Mouse (Mus musculus): ENCODE measurements around the gene Eci2.

The Eci2 gene

DNA sequence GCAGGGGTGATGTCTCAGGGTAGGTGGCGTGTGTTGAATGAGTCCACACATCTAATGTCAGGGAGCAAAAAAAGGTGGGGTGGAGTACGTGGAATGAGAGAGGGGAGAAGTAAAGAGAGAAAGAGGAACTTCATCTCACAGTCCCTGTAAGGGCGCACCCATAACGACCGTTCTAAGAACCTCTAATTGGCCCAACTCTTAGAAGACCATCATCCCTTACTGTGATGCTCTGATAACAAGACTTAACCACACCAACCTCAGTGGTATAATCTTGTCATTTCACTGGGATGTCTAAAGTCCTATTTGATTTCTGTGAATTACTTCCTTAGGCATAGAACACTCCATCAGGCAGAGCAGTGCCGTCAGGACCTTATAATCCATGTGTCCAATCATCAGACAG lies 9.5 kb downstream of the Eci2 start:
- TF ChIP-seq GATA4 (IDR thresholded peaks at IDR 0.05; ENCODE audit: insufficient replicate concordance, low read length): no peak

GRCm38 (mm10) chr13:35016067-35016466 lies 10.8 kb downstream of the Eci2 start:
- no peak for TF ChIP-seq GATA4 (IDR thresholded peaks at IDR 0.05; ENCODE audit: insufficient replicate concordance, low read length)

GRCm38 (mm10) chr13:34995925-34996324 lies 31.0 kb downstream of the Eci2 start:
- TF ChIP-seq GATA4 (IDR thresholded peaks at IDR 0.05; ENCODE audit: insufficient replicate concordance, low read length): no peak

DNA sequence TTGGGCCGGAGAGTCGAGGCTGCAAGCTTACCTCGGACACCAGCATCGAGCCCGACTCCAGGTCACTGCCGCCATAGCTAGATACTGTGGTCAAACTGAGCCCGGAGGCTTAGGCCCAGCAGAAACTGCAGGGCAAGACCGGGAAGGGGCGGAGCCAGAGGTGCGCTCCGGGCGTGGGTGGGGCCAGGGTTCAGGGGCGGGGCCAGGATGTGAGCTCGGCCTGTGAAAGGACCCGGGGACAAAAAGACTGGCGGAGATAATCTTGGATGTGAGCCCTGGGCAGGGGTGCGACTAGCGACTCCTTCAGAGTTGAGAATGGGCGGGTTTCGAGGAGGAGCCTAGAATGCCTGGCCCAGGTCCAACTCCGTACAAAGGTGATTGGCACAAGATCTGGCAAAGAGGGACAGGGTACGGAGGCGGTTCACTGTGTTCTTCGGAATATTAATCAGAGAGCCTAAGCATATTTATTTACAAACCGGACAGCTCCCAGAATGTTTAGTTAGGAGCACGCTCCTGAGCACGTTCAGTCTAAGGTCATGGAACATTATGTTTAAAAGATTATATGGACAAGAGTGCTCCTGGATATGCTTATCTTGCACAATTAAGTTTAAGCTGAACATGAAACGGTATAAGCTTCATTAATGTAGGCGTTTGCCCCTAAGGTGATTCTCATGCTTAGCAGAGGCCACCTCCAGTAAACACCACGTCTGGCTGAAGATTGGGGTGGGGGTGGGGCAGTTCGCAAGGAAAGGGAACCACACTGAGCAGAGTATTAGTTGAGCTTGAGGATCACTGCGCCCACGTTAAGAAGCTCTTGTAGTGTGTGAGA lies 32.7 kb downstream of the Eci2 start:
- TF ChIP-seq GATA4 (IDR thresholded peaks at IDR 0.05; ENCODE audit: insufficient replicate concordance, low read length): peak; percentile 29; the same call in 1 of the 2 replicates

DNA sequence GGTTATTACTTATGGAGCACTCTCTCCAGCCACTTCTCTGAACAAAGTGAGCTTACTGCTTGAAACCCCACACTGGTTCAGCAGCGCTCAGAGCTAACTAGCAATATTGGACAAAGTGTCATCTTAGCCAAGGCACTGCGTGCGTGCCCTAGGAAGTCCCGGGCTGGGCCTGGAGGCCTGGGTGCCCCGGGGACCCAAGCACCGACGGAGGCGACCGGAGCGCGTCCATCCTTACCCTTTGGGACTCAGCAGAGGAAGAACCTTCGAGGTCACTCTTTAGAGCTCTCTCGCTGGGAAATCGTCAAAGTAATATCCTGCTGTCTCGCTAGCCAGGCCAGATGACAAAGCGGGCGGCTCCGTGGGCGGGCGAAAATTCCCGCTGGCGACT lies 33.3 kb downstream of the Eci2 start:
- TF ChIP-seq GATA4 (IDR thresholded peaks at IDR 0.05; ENCODE audit: insufficient replicate concordance, low read length): no peak

DNA sequence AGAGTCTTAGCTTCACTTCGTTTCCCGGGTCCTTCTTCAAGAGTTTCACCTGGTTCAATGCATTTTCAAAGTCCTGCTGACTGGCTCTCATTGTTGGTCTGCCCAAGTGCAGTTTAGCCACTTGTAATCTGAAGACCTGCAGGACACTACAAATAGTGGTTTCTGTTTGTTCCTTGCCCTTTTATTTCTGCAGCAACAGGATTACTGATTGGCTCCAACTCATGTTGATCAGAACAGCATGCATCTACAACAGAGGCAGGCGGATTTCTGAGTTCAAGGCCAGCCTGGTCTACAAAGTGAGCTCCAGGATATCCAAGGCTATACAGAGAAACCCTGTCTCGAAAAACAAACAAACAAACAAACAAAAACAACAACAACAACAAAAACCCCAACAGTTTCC lies 33.8 kb downstream of the Eci2 start:
- no peak for TF ChIP-seq GATA4 (IDR thresholded peaks at IDR 0.05; ENCODE audit: insufficient replicate concordance, low read length)

GRCm38 (mm10) chr13:34991581-34992273 lies 35.2 kb downstream of the Eci2 start:
- TF ChIP-seq GATA4 (IDR thresholded peaks at IDR 0.05; ENCODE audit: insufficient replicate concordance, low read length): no peak

GRCm38 (mm10) chr13:34977410-34977809 lies 49.5 kb downstream of the Eci2 start:
- TF ChIP-seq GATA4 (IDR thresholded peaks at IDR 0.05; ENCODE audit: insufficient replicate concordance, low read length): no peak

GRCm38 (mm10) chr13:34976116-34976515 lies 50.8 kb downstream of the Eci2 start:
- TF ChIP-seq GATA4 (IDR thresholded peaks at IDR 0.05; ENCODE audit: insufficient replicate concordance, low read length): no peak

DNA sequence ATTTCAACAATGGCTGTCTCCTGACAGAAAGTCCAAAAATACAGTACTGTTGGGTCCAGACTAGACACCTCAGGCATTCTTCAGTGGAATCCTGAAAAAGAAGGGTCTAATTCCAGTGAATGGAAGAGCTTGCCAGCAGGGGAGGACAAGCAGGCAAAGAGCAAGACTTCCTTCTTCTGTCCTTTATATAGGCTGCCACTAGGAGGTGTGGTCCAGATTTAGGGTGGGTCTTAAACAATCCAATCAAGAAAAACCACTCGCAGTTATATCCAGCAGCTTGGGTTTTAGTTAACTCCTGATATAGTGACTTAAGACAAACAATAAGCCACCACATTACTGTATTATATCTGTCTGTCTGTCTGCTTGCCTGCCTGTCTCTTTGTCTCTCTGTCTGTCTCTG lies 53.1 kb downstream of the Eci2 start:
- TF ChIP-seq GATA4 (IDR thresholded peaks at IDR 0.05; ENCODE audit: insufficient replicate concordance, low read length): no peak

- no peak for TF ChIP-seq GATA4 (IDR thresholded peaks at IDR 0.05; ENCODE audit: insufficient replicate concordance, low read length)
These were observed 53.7 kb downstream of the Eci2 start for GRCm38 (mm10) chr13:34973149-34973548.

DNA sequence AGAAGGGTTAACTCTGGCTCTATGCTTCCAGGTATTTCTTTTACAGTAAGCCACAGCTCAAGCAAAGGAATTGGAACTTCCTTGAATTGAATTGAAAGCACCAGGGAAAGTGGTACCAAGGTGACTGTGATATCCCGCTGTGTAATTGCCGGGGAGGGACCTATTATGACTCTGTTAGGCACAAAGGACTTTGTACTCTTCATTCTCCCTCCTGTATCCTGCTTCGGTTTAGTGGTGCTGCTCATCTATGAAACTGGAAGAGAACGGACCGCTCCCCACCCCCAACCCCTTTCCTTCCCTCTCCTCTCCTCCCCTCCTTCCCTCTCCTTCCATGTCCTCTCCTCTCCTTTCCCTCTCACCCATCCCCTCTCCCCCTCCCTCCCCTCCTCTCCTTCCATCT lies 62.0 kb downstream of the Eci2 start:
- TF ChIP-seq GATA4 (IDR thresholded peaks at IDR 0.05; ENCODE audit: insufficient replicate concordance, low read length): no peak

DNA sequence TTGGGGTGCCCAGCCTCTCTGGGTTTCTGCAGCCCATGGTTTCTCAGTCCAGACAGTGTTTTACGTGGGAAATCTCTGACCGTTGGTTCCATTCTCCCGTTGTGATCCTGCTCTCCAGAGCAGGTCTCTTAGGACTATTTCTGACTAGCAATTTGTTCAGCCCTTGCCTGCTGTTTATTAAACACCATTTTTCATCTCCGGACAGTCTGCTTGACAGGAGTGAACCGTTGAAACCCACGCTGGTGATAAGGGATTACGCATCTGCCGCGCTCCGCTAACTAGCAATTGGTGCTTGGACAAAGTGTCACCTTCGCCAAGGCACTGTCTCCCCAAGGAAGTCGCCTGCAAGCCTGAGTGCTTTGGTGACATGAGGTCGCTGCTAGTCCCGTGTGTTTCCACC lies 62.5 kb downstream of the Eci2 start:
- TF ChIP-seq GATA4 (IDR thresholded peaks at IDR 0.05; ENCODE audit: insufficient replicate concordance, low read length): no peak

DNA sequence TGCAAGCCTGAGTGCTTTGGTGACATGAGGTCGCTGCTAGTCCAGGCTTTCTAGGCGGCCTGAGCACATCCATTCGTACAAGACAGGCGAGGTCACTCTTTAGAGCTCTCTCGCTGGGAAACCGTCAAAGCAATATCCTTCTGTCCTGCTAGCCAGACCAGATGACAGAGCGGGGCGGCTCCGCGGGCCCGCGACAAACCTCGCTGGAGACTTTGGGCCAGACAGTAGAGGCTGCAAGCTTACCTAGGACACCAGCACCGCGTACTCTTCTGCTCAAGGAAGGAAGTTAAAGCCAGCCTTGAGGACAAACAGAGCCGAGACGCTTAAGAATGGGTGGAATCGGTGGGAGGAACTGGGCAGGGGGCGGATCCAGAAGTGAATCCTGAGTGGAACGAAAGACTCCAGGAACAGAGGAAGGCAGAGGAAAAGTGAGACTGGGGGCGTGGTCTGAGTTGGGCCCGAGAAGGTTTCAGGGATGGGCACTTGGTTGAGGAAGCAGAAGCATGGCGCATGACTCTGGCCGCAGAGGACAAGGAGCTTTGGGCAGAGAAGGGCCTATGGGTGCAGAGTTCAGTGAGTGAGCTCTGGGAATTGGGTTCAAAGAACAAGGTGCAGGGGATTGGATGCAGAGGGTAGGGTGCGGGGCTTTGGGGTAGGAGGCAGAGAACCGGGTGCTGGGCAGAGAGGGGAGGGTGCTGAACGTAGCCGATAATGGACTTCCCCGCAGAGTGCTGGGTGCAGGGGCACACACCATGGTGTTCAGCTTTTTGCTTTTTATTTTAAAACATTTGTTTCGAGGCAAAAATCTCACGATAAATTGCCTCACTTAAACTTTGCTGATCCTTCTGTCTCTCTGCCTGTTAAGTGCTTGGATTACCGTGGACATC lies 63.1 kb downstream of the Eci2 start, which contains the start of gene Eci3:
Eci3 (minus strand) TSS at position 300 of the 887 bp plus-strand sequence.
- no peak for TF ChIP-seq GATA4 (IDR thresholded peaks at IDR 0.05; ENCODE audit: insufficient replicate concordance, low read length)

GRCm38 (mm10) chr13:34960996-34961770 lies 65.7 kb downstream of the Eci2 start:
- TF ChIP-seq GATA4 (IDR thresholded peaks at IDR 0.05; ENCODE audit: insufficient replicate concordance, low read length): no peak

Data from liver, adult (tissue).